Mouse (Mus musculus) liver, embryonic 16.5 days (tissue): ENCODE data around the gene Rnf24. TPM values are rescaled to one million over a fixed set of nuclear protein-coding genes. Genes with fewer than 3 reads are reported as not detected.
A peak's percentile ranks its signal among the peaks of the same experiment; 100 is the strongest.

Experiments used
- ATAC-seq: fragments of 200-750 bp; cut with Nextera tagmentation; 2 replicates; pipeline ENCODE4 v1.8.0; 2017; ENCODE audit warnings: low read depth, mild to moderate bottlenecking, moderate number of reproducible peaks, moderate library complexity
- H3K27ac ChIP-seq: fragments of 300-500 bp; sonication (generic); 2 replicates; pipeline ENCODE4 v1.5.1; 2014; ENCODE audit warnings: mild to moderate bottlenecking, low read length
- H3K27me3 ChIP-seq: fragments of 300-500 bp; sonication (generic); 2 replicates; pipeline ENCODE4 v1.6.1; 2014; ENCODE audit warnings: low read depth, low read length, mixed read lengths; ENCODE audit not compliant: control insufficient read depth, insufficient read depth
- H3K36me3 ChIP-seq: fragments of 300-500 bp; sonication (generic); 2 replicates; pipeline ENCODE4 v1.6.1; 2014; ENCODE audit warnings: mild to moderate bottlenecking; ENCODE audit not compliant: control insufficient read depth, insufficient read depth
- H3K4me1 ChIP-seq: fragments of 300-500 bp; sonication (generic); 2 replicates; pipeline ENCODE4 v1.6.1; 2014; ENCODE audit warnings: low read depth, low read length, mixed read lengths; ENCODE audit not compliant: control insufficient read depth
- H3K4me2 ChIP-seq: fragments of 300-500 bp; sonication (generic); 2 replicates; pipeline ENCODE4 v1.6.1; 2014; ENCODE audit warnings: low read depth, low read length, mixed read lengths
- H3K4me3 ChIP-seq: fragments of 300-500 bp; sonication (generic); 2 replicates; pipeline ENCODE4 v1.5.1; 2014; ENCODE audit warnings: low read depth, mild to moderate bottlenecking, low read length
- H3K9ac ChIP-seq: fragments of 300-500 bp; sonication (generic); 2 replicates; pipeline ENCODE4 v1.6.1; 2014; ENCODE audit warnings: low read depth, low read length
- H3K9me3 ChIP-seq: fragments of 300-500 bp; sonication (generic); replicated peaks from 2 replicates; pipeline ENCODE4 v1.6.1; 2016; ENCODE audit warnings: low read length; ENCODE audit not compliant: control insufficient read depth
- WGBS: fragments of 180-500 bp; shearing (Covaris S2); extraction: QIAGEN DNeasy Blood & Tissue Kit; methylation state at CpG from one replicate; pipeline ENCODE4 v1.1.7; 2014; ENCODE audit not compliant: insufficient replicate concordance; 5-methylcytosine and 5-hydroxymethylcytosine counted together
- polyA plus RNA-seq: library from polyadenylated mRNA; unstranded; fragments of >200 nt; fragmentation: Nextera tagmentation; extraction: Ambion mirVana; gene quantifications from 2 replicates; pipeline ENCODE4 v1.2.1, GENCODE M21; 2015

The Rnf24 gene
- polyA plus RNA-seq, 1 experiment from 2014 or later, result 0.46 TPM

DNA sequence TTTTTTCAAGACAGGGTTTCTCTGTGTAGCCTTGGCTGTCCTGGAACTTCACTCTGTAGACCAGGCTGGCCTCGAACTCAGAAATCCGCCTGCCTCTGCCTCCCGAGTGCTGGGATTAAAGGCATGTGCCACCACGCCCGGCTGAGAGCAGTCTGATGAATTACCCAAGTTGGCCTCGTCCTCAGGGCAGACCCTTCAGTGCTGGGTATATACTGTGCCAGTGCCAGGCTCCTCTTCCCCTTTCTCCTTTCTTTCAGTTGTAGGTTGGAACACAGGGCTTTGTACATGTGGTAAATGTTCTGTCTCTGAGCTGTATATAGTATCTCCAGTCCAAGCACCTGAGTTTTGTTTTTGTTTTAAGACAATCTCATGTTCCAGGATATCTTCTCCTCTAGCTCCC is 88.7 kb downstream of the Rnf24 start:
- H3K9me3 ChIP-seq, result no peaks in the 10 kb centered on the region
- peak overlapping the region; percentile 98; the same call in 1 of the 2 replicates for H3K27ac ChIP-seq
- 41% methylated on average over 6 of the region's 6 CpGs for WGBS
- peak overlapping the region; percentile 91 for H3K9ac ChIP-seq
- 0 out of 2 replicates have a peak, but pooled peaks cover 2% of the 10 kb centered on the region for H3K36me3 ChIP-seq
- no peak for ATAC-seq
- H3K4me3 ChIP-seq, result peak overlapping the region; percentile 62
- peaks cover 44% of the 10 kb centered on the region for H3K4me1 ChIP-seq
- peak overlapping the region; percentile 70 for H3K4me2 ChIP-seq
- H3K27me3 ChIP-seq, result no peaks in the 10 kb centered on the region

DNA sequence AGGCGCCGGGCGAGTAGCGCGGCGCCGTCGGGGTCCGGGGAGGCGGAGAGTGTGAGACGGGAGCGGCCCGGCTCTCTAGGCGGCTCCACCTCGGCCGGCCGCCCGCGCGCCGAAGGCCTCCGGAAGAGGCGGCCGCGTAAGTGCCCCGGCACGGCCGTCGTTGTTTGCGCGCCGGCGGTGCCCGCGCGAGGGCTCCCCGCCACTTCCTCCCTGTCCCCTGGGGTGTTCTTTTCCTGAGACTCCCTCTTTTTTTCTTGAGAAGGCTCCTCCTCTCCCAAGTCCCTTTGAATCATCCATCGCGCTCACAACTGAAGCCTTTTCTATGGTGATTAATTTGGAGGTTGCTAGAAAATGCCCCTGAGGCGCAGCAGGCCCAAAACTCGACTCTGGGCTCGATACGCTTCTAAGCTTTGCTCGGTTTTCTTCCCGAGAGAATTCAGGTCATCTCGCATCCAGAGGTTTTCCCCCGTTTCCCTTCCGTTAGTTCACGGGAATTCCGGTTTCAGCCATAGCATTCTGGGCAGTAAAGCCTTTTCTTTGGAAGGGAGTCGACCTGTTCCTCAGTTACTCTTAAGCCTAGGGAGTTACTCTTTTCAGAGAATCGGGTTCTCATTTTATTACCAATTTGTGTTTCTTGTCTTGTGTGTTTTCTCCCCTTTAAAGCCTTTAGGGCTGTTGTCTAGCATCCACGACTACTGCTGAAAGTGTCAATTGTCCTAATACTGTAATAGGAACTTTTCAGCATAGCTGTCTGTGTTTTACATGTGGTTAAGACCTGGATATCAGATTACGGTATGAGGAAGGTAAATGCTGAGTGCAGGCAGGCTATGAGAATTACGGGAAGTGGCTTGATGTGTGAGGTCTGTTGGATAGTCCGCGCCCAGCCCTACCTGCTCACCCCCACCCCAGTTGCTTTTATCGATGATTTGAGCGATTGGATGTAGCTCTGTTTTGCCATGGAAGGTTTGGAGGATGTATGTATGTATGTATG is 89.7 kb downstream of the Rnf24 start:
- Histone ChIP-seq H3K9ac (peak overlapping the region; percentile 91), H3K27ac (peak overlapping the region; percentile 98), H3K9me3 (no peaks in the 10 kb centered on the region), H3K36me3 (0 out of 2 replicates have a peak, but pooled peaks cover 2% of the 10 kb centered on the region), H3K27me3 (no peaks in the 10 kb centered on the region), H3K4me2 (peak overlapping the region; percentile 70), H3K4me3 (peak overlapping the region; percentile 62), H3K4me1 (peaks cover 48% of the 10 kb centered on the region)
- peak; percentile 79 for ATAC-seq
- WGBS, result 0% methylated on average over 55 of the region's 59 CpGs

DNA sequence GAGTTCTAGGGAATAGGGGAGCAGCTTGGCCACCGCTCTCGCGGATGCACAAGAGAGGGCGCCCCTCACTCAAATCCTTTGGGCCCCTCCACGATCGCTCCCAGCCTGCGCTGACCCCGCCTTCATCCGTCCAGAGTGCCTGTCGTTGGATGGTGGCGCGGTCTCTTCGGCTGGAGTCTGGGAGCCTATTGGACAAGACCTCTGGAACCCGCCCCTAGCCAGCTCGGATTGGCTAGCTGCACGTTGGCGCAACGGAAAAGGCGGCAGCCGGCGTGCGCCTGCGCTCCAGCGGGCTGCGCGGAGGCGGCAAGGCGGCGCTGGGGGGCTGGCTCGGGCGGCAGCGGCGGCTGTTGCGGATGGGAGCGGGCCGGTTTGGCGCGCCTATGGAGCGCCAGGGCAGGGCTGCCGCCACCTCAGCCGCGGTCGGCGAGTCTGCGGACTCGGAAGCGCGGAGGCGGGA is 90.4 kb downstream of the Rnf24 start, which contains the start of gene Pank2:
Pank2 (plus strand) TSS at position 283 of the 460 bp plus-strand sequence.
- ATAC-seq, result peak; percentile 94
- H3K27ac ChIP-seq, result peak within 1 kb of the TSS; percentile 98
- peaks cover 51% of the 10 kb centered on the region for H3K4me1 ChIP-seq

DNA sequence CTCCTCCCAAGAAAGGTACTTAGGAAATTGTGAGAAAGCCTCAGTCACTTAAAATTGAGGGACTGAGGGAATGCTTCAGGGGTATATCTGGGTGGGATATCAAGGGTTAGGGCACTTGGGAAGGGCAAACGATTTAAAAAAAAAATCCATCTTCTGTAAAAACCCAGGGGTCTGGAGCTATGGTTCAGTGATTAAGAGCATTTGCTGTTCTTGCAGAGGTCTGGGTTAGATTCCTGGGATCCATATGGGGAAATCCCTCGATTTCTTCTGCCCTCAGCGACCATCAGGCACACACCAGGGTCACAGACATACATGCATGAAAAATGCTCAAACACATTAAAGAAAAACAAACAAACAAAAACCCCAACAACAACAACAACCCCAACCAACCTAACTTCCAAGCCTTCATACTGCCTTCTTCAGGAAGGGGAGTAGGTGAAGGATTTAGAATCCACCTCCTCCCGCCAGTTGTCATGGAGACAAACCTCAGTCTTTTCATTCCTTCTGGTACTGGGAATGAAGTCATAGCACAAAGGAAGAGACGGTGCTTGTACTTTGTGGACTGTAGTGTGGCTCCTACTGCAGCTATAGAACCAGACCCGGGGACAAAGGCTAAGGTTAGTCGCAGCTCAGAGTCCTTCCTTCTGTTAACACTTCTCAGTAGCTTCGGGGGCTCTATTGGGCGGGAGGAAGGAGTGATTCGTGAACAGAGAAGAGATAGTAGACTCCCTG is 91.0 kb downstream of the Rnf24 start:
- H3K27me3 ChIP-seq, result no peaks in the 10 kb centered on the region
- 0 out of 2 replicates have a peak, but pooled peaks cover 2% of the 10 kb centered on the region for H3K36me3 ChIP-seq
- H3K27ac ChIP-seq, result peak overlapping the region; percentile 96
- peak; percentile 6; the same call in 1 of the 2 replicates for ATAC-seq
- peaks cover 56% of the 10 kb centered on the region for H3K4me1 ChIP-seq
- peak overlapping the region; percentile 91 for H3K9ac ChIP-seq
- peak overlapping the region; percentile 89 for H3K4me2 ChIP-seq
- no peaks in the 10 kb centered on the region for H3K9me3 ChIP-seq
- H3K4me3 ChIP-seq, result peak overlapping the region; percentile 62
- 10% methylated on average over 10 of the region's 10 CpGs for WGBS

More for the DNA sequence above, 90.4 kb downstream of the Rnf24 start, which contains the start of gene Pank2:
- WGBS, result under 1% methylated on average over 41 of the region's 49 CpGs
- 0 out of 2 replicates have a peak, but pooled peaks cover 2% of the 10 kb centered on the region for H3K36me3 ChIP-seq
- H3K4me2 ChIP-seq, result peak within 1 kb of the TSS; percentile 89
- no peaks in the 10 kb centered on the region for H3K9me3 ChIP-seq
- peak within 1 kb of the TSS; percentile 62 for H3K4me3 ChIP-seq
- peak within 1 kb of the TSS; percentile 91 for H3K9ac ChIP-seq
- no peaks in the 10 kb centered on the region for H3K27me3 ChIP-seq

DNA sequence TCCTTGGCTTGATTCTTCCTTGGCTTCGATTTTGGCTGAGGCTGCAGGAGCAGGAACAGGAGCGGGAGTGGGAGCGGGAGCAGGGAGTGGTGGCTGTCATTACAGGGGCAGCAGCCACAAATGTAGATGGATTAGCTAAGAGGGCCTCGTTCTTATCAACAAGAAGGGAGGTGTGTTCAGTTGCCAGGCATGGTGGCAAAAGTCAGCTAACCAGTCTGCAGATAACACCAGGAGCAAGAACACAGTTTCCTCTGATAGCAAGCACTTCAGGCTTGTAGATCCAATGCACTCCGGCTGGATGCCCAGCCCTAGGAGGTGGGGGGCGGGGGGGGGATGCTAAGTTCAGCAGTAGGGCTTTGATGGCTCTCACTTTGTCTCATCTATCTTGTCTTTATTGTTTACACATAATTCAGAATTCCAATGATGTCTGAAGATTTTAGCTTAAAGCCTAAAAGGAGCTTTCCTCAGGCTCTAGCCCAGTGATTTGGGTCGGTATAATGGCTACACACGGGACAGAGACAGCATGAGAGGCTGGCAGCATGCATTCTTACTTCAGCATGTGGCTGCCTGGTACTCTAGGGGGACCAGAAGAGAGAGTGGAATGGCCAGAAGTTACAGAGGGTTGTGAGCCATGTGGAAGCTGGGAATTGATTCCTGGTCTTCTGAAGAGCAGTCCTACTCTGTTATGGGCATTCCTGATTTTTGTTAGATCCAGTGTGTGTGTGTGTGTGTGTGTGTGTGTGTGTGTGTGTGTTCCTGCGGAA is 92.0 kb downstream of the Rnf24 start:
- 0 out of 2 replicates have a peak, but pooled peaks cover 2% of the 10 kb centered on the region for H3K36me3 ChIP-seq
- peak; percentile 35 for ATAC-seq
- peak overlapping the region; percentile 89 for H3K4me2 ChIP-seq
- H3K4me1 ChIP-seq, result peaks cover 58% of the 10 kb centered on the region
- peak overlapping the region; percentile 34 for H3K4me3 ChIP-seq
- H3K27ac ChIP-seq, result peak overlapping the region; percentile 96
- peak overlapping the region; percentile 91 for H3K9ac ChIP-seq
- no peaks in the 10 kb centered on the region for H3K27me3 ChIP-seq
- H3K9me3 ChIP-seq, result no peaks in the 10 kb centered on the region
- 30% methylated on average over 9 of the region's 9 CpGs for WGBS

DNA sequence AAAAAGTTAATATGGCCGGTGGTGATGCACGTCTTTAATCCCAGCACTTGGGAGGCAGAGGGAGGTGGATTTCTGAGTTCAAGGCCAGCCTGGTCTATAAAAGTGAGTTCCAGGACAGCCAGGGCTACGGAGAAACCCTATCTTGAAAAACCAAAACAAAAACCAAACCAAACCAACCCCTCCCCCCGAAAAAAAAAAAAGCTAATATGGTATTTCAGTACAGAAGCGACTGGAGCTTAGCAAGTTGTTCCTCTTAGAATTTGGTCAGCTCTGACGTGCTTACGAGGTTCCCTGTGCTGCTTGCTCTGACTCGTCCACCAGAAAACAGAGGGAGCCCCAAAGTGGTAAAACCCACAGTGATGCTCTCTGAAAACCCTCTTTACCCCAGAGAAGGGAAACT is 94.0 kb downstream of the Rnf24 start:
- no peaks in the 10 kb centered on the region for H3K36me3 ChIP-seq
- H3K27ac ChIP-seq, result no peak overlapping the region
- 62% methylated on average over 8 of the region's 8 CpGs for WGBS
- no peaks in the 10 kb centered on the region for H3K9me3 ChIP-seq
- ATAC-seq, result no peak
- H3K4me2 ChIP-seq, result no peak overlapping the region
- no peak overlapping the region for H3K9ac ChIP-seq
- H3K27me3 ChIP-seq, result no peaks in the 10 kb centered on the region
- no peak overlapping the region for H3K4me3 ChIP-seq
- H3K4me1 ChIP-seq, result peaks cover 59% of the 10 kb centered on the region

DNA sequence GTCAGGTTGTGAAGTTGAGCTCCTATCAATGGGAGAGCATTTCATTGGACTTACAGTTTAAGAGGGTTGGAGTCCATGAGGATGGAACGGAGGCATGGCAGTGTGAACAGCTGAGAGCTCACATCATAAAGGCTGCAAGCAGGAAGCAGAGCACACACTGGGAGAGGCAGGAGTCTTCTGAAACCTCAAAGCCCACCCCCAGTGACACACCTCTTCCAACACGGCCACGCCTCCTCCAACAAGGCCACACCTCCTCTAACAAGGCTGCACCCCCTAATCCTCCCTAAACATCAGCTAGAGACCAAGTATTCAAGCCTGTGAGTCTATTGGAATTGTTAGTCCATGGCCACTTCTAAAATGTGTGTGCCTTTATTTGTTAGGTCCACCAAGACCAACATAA is 97.0 kb downstream of the Rnf24 start:
- Histone ChIP-seq H3K4me2 (no peak overlapping the region), H3K9me3 (no peaks in the 10 kb centered on the region), H3K4me3 (no peak overlapping the region), H3K27me3 (no peaks in the 10 kb centered on the region), H3K36me3 (no peaks in the 10 kb centered on the region), H3K9ac (no peak overlapping the region), H3K27ac (no peak overlapping the region), H3K4me1 (peaks cover 51% of the 10 kb centered on the region)
- 51% methylated on average over 3 of the region's 3 CpGs for WGBS
- ATAC-seq, result no peak

DNA sequence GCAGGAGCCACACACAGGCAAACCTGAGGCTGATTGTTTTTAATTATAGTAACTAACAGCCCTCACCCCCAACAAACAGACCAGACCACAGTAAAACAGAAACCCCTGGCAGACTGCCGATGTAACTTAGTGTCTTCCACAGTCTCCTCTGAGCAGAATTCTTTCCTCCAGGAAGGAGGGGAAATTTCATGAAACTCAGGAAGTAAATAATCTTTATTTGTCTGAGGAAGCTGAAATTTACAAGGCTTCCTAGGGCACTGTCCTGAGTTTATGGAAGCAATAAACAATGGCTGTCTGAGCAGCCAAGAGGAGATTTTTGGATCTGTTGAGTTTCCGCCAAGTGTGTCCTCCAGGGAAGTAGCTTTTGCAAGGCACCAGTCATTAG is 98.4 kb downstream of the Rnf24 start:
- Histone ChIP-seq H3K9ac (peak overlapping the region; percentile 35; the same call in 1 of the 2 replicates), H3K4me1 (peaks cover 36% of the 10 kb centered on the region), H3K36me3 (no peaks in the 10 kb centered on the region), H3K27ac (peak overlapping the region; percentile 69), H3K4me2 (peak overlapping the region; percentile 44), H3K9me3 (no peaks in the 10 kb centered on the region), H3K27me3 (no peaks in the 10 kb centered on the region), H3K4me3 (no peak overlapping the region)
- peak; percentile 9; the same call in 1 of the 2 replicates for ATAC-seq
- 52% methylated on average over 2 of the region's 2 CpGs for WGBS
